Mouse (Mus musculus) embryonic facial prominence, embryonic 13.5 days (tissue): ENCODE measurements around the gene Togaram2. TPM values are rescaled to one million over a fixed set of nuclear protein-coding genes. Genes with fewer than 3 reads are reported as not detected.

ENCODE experiments used
- ATAC-seq: fragments of 200-750 bp; cut with Nextera tagmentation; 2 replicates; pipeline ENCODE4 v1.8.0; 2017; ENCODE audit warnings: low read depth; ENCODE audit not compliant: insufficient number of reproducible peaks, insufficient read depth, low FRiP score, low TSS enrichment
- H3K27ac ChIP-seq: fragments of 300-500 bp; sonication (generic); 2 replicates; pipeline ENCODE4 v1.5.1; 2015; ENCODE audit warnings: moderate library complexity, mild to moderate bottlenecking, inconsistent platforms
- H3K27me3 ChIP-seq: fragments of 300-500 bp; sonication (generic); 2 replicates; pipeline ENCODE4 v1.6.1; 2015; ENCODE audit warnings: mild to moderate bottlenecking, inconsistent platforms
- H3K36me3 ChIP-seq: fragments of 300-500 bp; sonication (generic); 2 replicates; pipeline ENCODE4 v1.6.1; 2015; ENCODE audit warnings: mild to moderate bottlenecking, inconsistent platforms
- H3K4me1 ChIP-seq: fragments of 300-500 bp; sonication (generic); 2 replicates; pipeline ENCODE4 v1.6.1; 2015; ENCODE audit warnings: inconsistent platforms
- H3K4me2 ChIP-seq: fragments of 300-500 bp; sonication (generic); 2 replicates; pipeline ENCODE4 v1.6.1; 2015; ENCODE audit warnings: moderate library complexity, mild to moderate bottlenecking, inconsistent platforms
- H3K4me3 ChIP-seq: fragments of 300-500 bp; sonication (generic); 2 replicates; pipeline ENCODE4 v1.5.1; 2015; ENCODE audit warnings: mild to moderate bottlenecking, inconsistent platforms
- H3K9ac ChIP-seq: fragments of 300-500 bp; sonication (generic); 2 replicates; pipeline ENCODE4 v1.6.1; 2015; ENCODE audit warnings: mild to moderate bottlenecking, inconsistent platforms
- H3K9me3 ChIP-seq: fragments of 300-500 bp; sonication (generic); 2 replicates; pipeline ENCODE4 v1.6.1; 2016; ENCODE audit warnings: inconsistent platforms
- WGBS: fragments of 180-500 bp; shearing (Covaris S2); methylation state at CpG from one replicate; pipeline ENCODE4 v1.1.7; 2015; ENCODE audit warnings: mixed read lengths; 5-methylcytosine and 5-hydroxymethylcytosine counted together
- polyA plus RNA-seq: library from polyadenylated mRNA; unstranded; fragments of >200 nt; fragmentation: Nextera tagmentation; extraction: Ambion mirVana; gene quantifications from 2 replicates; pipeline ENCODE4 v1.2.1, GENCODE M21; 2015

The Togaram2 gene
- polyA plus RNA-seq, 1 experiment from 2014 or later: 0.41 TPM

- H3K36me3 ChIP-seq: no peaks in the 10 kb centered on the region; the same call in 1 of the 2 replicates
- H3K27me3 ChIP-seq: no peaks in the 10 kb centered on the region
- H3K4me2 ChIP-seq: no peak overlapping the region
- ATAC-seq: no peak
- H3K27ac ChIP-seq: no peak overlapping the region
- peaks cover 3% of the 10 kb centered on the region; the same call in 1 of the 2 replicates for H3K9me3 ChIP-seq
- no peak overlapping the region for H3K4me3 ChIP-seq
- 71% methylated on average over 1 of the region's 1 CpGs for WGBS
- H3K9ac ChIP-seq: no peak overlapping the region
- H3K4me1 ChIP-seq: no peaks in the 10 kb centered on the region
Observed at GRCm38 (mm10) chr17:71705113-71705512, 32.1 kb downstream of the Togaram2 start.

GRCm38 (mm10) chr17:71705550-71706480 is 32.8 kb downstream of the Togaram2 start:
- peaks cover 3% of the 10 kb centered on the region; the same call in 1 of the 2 replicates for H3K9me3 ChIP-seq
- 0 out of 2 replicates have a peak overlapping the region, but pooled peaks have one; percentile 4 for H3K9ac ChIP-seq
- 84% methylated on average over 14 of the region's 14 CpGs for WGBS
- ATAC-seq: no peak
- H3K4me3 ChIP-seq: no peak overlapping the region
- no peaks in the 10 kb centered on the region for H3K27me3 ChIP-seq
- H3K4me1 ChIP-seq: no peaks in the 10 kb centered on the region
- no peak overlapping the region for H3K4me2 ChIP-seq
- no peaks in the 10 kb centered on the region; the same call in 1 of the 2 replicates for H3K36me3 ChIP-seq
- H3K27ac ChIP-seq: no peak overlapping the region

- H3K36me3 ChIP-seq: no peaks in the 10 kb centered on the region; the same call in 1 of the 2 replicates
- H3K9me3 ChIP-seq: peaks cover 3% of the 10 kb centered on the region; the same call in 1 of the 2 replicates
- H3K27ac ChIP-seq: no peak overlapping the region
- H3K4me3 ChIP-seq: no peak overlapping the region
- H3K27me3 ChIP-seq: no peaks in the 10 kb centered on the region
- ATAC-seq: no peak
- no peaks in the 10 kb centered on the region for H3K4me1 ChIP-seq
- H3K4me2 ChIP-seq: no peak overlapping the region
- H3K9ac ChIP-seq: no peak overlapping the region
- WGBS: 46% methylated on average over 4 of the region's 4 CpGs
Observed at GRCm38 (mm10) chr17:71707715-71708114, 34.7 kb downstream of the Togaram2 start.

- no peaks in the 10 kb centered on the region for H3K9me3 ChIP-seq
- H3K9ac ChIP-seq: no peak overlapping the region
- no peak overlapping the region for H3K27ac ChIP-seq
- no peak overlapping the region for H3K4me2 ChIP-seq
- 75% methylated on average over 6 of the region's 6 CpGs for WGBS
- ATAC-seq: no peak
- no peaks in the 10 kb centered on the region for H3K36me3 ChIP-seq
- no peak overlapping the region for H3K4me3 ChIP-seq
- no peaks in the 10 kb centered on the region for H3K27me3 ChIP-seq
- no peaks in the 10 kb centered on the region for H3K4me1 ChIP-seq
Observed at GRCm38 (mm10) chr17:71712279-71712678, 39.2 kb downstream of the Togaram2 start.

- Histone ChIP-seq H3K36me3 (no peaks in the 10 kb centered on the region), H3K4me3 (no peak overlapping the region), H3K4me2 (no peak overlapping the region), H3K27ac (no peak overlapping the region), H3K4me1 (no peaks in the 10 kb centered on the region), H3K9me3 (no peaks in the 10 kb centered on the region), H3K27me3 (no peaks in the 10 kb centered on the region), H3K9ac (no peak overlapping the region)
- WGBS: 50% methylated on average over 3 of the region's 3 CpGs
- no peak for ATAC-seq
Observed at GRCm38 (mm10) chr17:71715034-71715433, 42.0 kb downstream of the Togaram2 start.

GRCm38 (mm10) chr17:71717881-71718625 is 45.0 kb downstream of the Togaram2 start:
- H3K36me3 ChIP-seq: no peaks in the 10 kb centered on the region
- WGBS: 91% methylated on average over 8 of the region's 8 CpGs
- H3K4me3 ChIP-seq: no peak overlapping the region

GRCm38 (mm10) chr17:71720434-71720833 is 47.4 kb downstream of the Togaram2 start:
- Histone ChIP-seq H3K4me3 (no peak overlapping the region), H3K9me3 (no peaks in the 10 kb centered on the region), H3K4me1 (no peaks in the 10 kb centered on the region), H3K9ac (no peak overlapping the region), H3K4me2 (no peak overlapping the region), H3K27ac (no peak overlapping the region), H3K36me3 (no peaks in the 10 kb centered on the region), H3K27me3 (no peaks in the 10 kb centered on the region)
- ATAC-seq: no peak

More at GRCm38 (mm10) chr17:71717881-71718625, 45.0 kb downstream of the Togaram2 start:
- H3K27ac ChIP-seq: no peak overlapping the region
- H3K4me2 ChIP-seq: no peak overlapping the region
- H3K27me3 ChIP-seq: no peaks in the 10 kb centered on the region
- H3K9ac ChIP-seq: no peak overlapping the region
- no peaks in the 10 kb centered on the region for H3K4me1 ChIP-seq
- ATAC-seq: no peak
- no peaks in the 10 kb centered on the region for H3K9me3 ChIP-seq

GRCm38 (mm10) chr17:71721019-71721418 is 48.0 kb downstream of the Togaram2 start:
- no peaks in the 10 kb centered on the region for H3K9me3 ChIP-seq
- no peaks in the 10 kb centered on the region for H3K4me1 ChIP-seq
- H3K27me3 ChIP-seq: no peaks in the 10 kb centered on the region
- no peak overlapping the region for H3K4me2 ChIP-seq
- WGBS: 72% methylated on average over 3 of the region's 3 CpGs
- ATAC-seq: no peak
- H3K9ac ChIP-seq: no peak overlapping the region
- H3K4me3 ChIP-seq: no peak overlapping the region
- no peaks in the 10 kb centered on the region for H3K36me3 ChIP-seq
- H3K27ac ChIP-seq: no peak overlapping the region

- H3K9me3 ChIP-seq: no peaks in the 10 kb centered on the region
- 69% methylated on average over 2 of the region's 2 CpGs for WGBS
- H3K4me2 ChIP-seq: no peak overlapping the region
- no peaks in the 10 kb centered on the region for H3K36me3 ChIP-seq
- ATAC-seq: no peak
- no peak overlapping the region for H3K27ac ChIP-seq
- no peaks in the 10 kb centered on the region for H3K4me1 ChIP-seq
- H3K4me3 ChIP-seq: no peak overlapping the region
- no peak overlapping the region for H3K9ac ChIP-seq
- H3K27me3 ChIP-seq: no peaks in the 10 kb centered on the region
Observed at GRCm38 (mm10) chr17:71730655-71731054, 57.6 kb downstream of the Togaram2 start.

- H3K4me1 ChIP-seq: no peaks in the 10 kb centered on the region
- ATAC-seq: no peak
- 57% methylated on average over 3 of the region's 3 CpGs for WGBS
- H3K9ac ChIP-seq: no peak overlapping the region
- no peak overlapping the region for H3K4me2 ChIP-seq
- H3K27ac ChIP-seq: no peak overlapping the region
- no peaks in the 10 kb centered on the region for H3K36me3 ChIP-seq
- no peaks in the 10 kb centered on the region for H3K9me3 ChIP-seq
- no peak overlapping the region for H3K4me3 ChIP-seq
- H3K27me3 ChIP-seq: no peaks in the 10 kb centered on the region
Observed at GRCm38 (mm10) chr17:71736442-71736841, 63.4 kb downstream of the Togaram2 start.

GRCm38 (mm10) chr17:71742156-71742555 is 69.1 kb downstream of the Togaram2 start:
- 83% methylated on average over 3 of the region's 3 CpGs for WGBS
- no peak overlapping the region for H3K4me2 ChIP-seq
- H3K9me3 ChIP-seq: peaks cover 3% of the 10 kb centered on the region; the same call in 1 of the 2 replicates
- H3K36me3 ChIP-seq: no peaks in the 10 kb centered on the region
- H3K4me3 ChIP-seq: no peak overlapping the region
- H3K27ac ChIP-seq: no peak overlapping the region
- H3K27me3 ChIP-seq: no peaks in the 10 kb centered on the region
- no peak for ATAC-seq
- no peak overlapping the region for H3K9ac ChIP-seq
- 0 out of 2 replicates have a peak, but pooled peaks cover 5% of the 10 kb centered on the region for H3K4me1 ChIP-seq
